ENCODE assay signal across 8 mouse cellular contexts in the genomic region with DNA sequence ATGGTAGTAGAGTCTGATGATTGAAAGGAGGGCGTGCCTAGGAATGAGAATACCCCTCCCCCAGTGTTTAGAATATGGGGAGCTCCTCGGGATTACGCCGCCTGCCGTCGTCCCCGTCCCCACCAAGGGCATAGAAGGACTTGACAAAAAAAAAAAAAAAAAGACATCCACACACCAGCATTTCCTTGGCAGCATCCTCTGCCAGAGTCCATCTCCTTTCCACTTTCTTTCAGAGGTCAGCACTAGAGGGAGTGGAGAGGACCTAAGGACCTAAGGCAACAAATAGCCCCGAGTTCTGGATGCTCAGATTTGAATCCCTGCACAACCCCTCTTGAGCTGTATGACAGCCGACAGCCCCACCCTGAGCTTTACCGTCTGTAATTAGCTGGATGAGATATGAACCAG. TPM values are rescaled to one million over a fixed set of nuclear protein-coding genes. Genes with fewer than 3 reads are reported as not detected.
DNase-seq lines count a peak whose midpoint lies in the region; ATAC-seq and TF ChIP-seq lines count a peak whose summit lies in the region.

No protein-coding gene starts in this region.

- TF ChIP-seq POLR2A in limb, embryonic 14.5 days (IDR thresholded peaks at IDR 0.05; ENCODE audit: borderline replicate concordance, extremely low read depth, insufficient read depth, insufficient read length), result no peak
- no peak for TF ChIP-seq POLR2A in small intestine, adult 2 months (IDR thresholded peaks at IDR 0.05; ENCODE audit: low read depth, low read length)

- no peak for ATAC-seq in forebrain, embryonic 16.5 days
- no peak for ATAC-seq in limb, embryonic 14.5 days (ENCODE audit: low FRiP score, low read depth)
- ATAC-seq in frontal cortex, adult (ENCODE audit: low TSS enrichment), result no peak

- intact Hi-C loops in left cerebral cortex, adult 2 months (cut with DNase I), result no loop called here
- intact Hi-C loops in left cerebral cortex, postnatal 14 days (cut with DNase I), result no loop called here

- no peak overlapping the region for H3K4me3 ChIP-seq in left cerebral cortex, adult 2 months
- no peak overlapping the region; the same call in 1 of the 2 replicates for H3K4me3 ChIP-seq in forebrain, embryonic 16.5 days (replicated peaks; ENCODE audit: low read length)
- no peak overlapping the region; the same call in 1 of the 2 replicates for H3K4me3 ChIP-seq in limb, embryonic 14.5 days (replicated peaks; ENCODE audit: low read length)
- no peak overlapping the region for H3K4me3 ChIP-seq in small intestine, adult 2 months (ENCODE audit: low read depth, low read length)

- no peak; the same call in 1 of the 2 replicates for TF ChIP-seq CTCF in left cerebral cortex, adult 2 months (IDR thresholded peaks at IDR 0.05)
- TF ChIP-seq CTCF in small intestine, adult 2 months (IDR thresholded peaks at IDR 0.05; ENCODE audit: extremely low read depth, insufficient read length, insufficient replicate concordance, low read depth, low read length), result no peak

- WGBS in forebrain, embryonic 16.5 days, result 4% methylated on average over 10 of the region's 10 CpGs
- 8% methylated on average over 10 of the region's 10 CpGs for WGBS in limb, embryonic 14.5 days
- WGBS in small intestine, adult 2 months, result 14% methylated on average over 10 of the region's 10 CpGs

- no peaks in the 10 kb centered on the region for H3K27me3 ChIP-seq in forebrain, embryonic 16.5 days (replicated peaks; ENCODE audit: control insufficient read depth, insufficient read depth, low read length)
- no peaks in the 10 kb centered on the region for H3K27me3 ChIP-seq in limb, embryonic 14.5 days (ENCODE audit: control insufficient read depth, insufficient read depth, low read length)
- no peaks in the 10 kb centered on the region for H3K27me3 ChIP-seq in small intestine, adult 2 months (ENCODE audit: control insufficient read depth, insufficient read depth, low read length)

- peaks cover 39% of the 10 kb centered on the region for H3K4me1 ChIP-seq in forebrain, embryonic 16.5 days (replicated peaks; ENCODE audit: control insufficient read depth, insufficient read depth, low read length)
- peaks cover 38% of the 10 kb centered on the region for H3K4me1 ChIP-seq in limb, embryonic 14.5 days (ENCODE audit: control insufficient read depth, insufficient read depth, low read length)
- H3K4me1 ChIP-seq in small intestine, adult 2 months (ENCODE audit: control insufficient read depth, insufficient read depth, insufficient read length, low read length), result peaks cover 10% of the 10 kb centered on the region

- H3K36me3 ChIP-seq in forebrain, embryonic 16.5 days (ENCODE audit: control insufficient read depth, insufficient read depth), result no peaks in the 10 kb centered on the region
- H3K36me3 ChIP-seq in limb, embryonic 14.5 days (ENCODE audit: control insufficient read depth, insufficient read depth, low read length), result no peaks in the 10 kb centered on the region
- H3K36me3 ChIP-seq in small intestine, adult 2 months (ENCODE audit: control insufficient read depth, insufficient read depth, low read length), result no peaks in the 10 kb centered on the region

- H3K9me3 ChIP-seq in forebrain, embryonic 16.5 days (ENCODE audit: control insufficient read depth, low read length), result no peaks in the 10 kb centered on the region
- no peaks in the 10 kb centered on the region for H3K9me3 ChIP-seq in limb, embryonic 14.5 days (ENCODE audit: control insufficient read depth, low read length)

- H3K27ac ChIP-seq in left cerebral cortex, adult 2 months, result peak overlapping the region; percentile 89; the same call in 1 of the 2 replicates
- H3K27ac ChIP-seq in forebrain, embryonic 16.5 days (ENCODE audit: low read length), result peak overlapping the region; percentile 33; the same call in 1 of the 2 replicates
- peak overlapping the region; percentile 96 for H3K27ac ChIP-seq in limb, embryonic 14.5 days (replicated peaks; ENCODE audit: low read depth, low read length)
- H3K27ac ChIP-seq in small intestine, adult 2 months (ENCODE audit: insufficient read depth, low read depth, low read length), result peak overlapping the region; percentile 73; the same call in 1 of the 2 replicates

- no peak overlapping the region for H3K9ac ChIP-seq in forebrain, embryonic 16.5 days (replicated peaks; ENCODE audit: low read depth, low read length)
- H3K9ac ChIP-seq in limb, embryonic 14.5 days (ENCODE audit: low read depth, low read length, severe bottlenecking), result no peak overlapping the region

- DNase-seq in left cerebral cortex, adult 2 months (ENCODE audit: extremely low spot score in 1 of 2, low spot score in 2 of 2), result no peak
- no peak for DNase-seq in left cerebral cortex, postnatal 14 days (ENCODE audit: low spot score in 2 of 2)
- DNase-seq in limb, embryonic 14.5 days (ENCODE audit: low spot score), result no peak
- no peak for DNase-seq in left cerebral cortex, adult 9 months (ENCODE audit: low spot score in 2 of 2)
- no peak for DNase-seq in adrenal gland, postnatal 25 days

- peak overlapping the region; percentile 79 for H3K4me2 ChIP-seq in forebrain, embryonic 16.5 days (ENCODE audit: low read length)
- H3K4me2 ChIP-seq in limb, embryonic 14.5 days (replicated peaks; ENCODE audit: low read depth, low read length, severe bottlenecking), result peak overlapping the region; percentile 99

RNA-seq across cellular contexts. Expression of gene Ldb1, which starts 1.6 kb away (rescaled TPM):
- 100 to 1,000 TPM; 111 to 117 TPM for total RNA-seq in left cerebral cortex, adult 2 months (2021)
- 100 to 1,000 TPM in 1 of 2 experiments, 10 to 100 TPM in 1; 89.7 to 101 TPM for total RNA-seq in left cerebral cortex, postnatal 14 days (2021)
- 120 and 130 TPM in 2 replicates for polyA plus RNA-seq in forebrain, embryonic 16.5 days (2015; fragmentation: Nextera tagmentation; extraction: Ambion mirVana)
- 412 and 480 TPM in 2 replicates for polyA plus RNA-seq in limb, embryonic 14.5 days (2012; rRNA removed)
- polyA plus RNA-seq in limb, embryonic 14.5 days (2014; fragmentation: Nextera tagmentation; extraction: Ambion mirVana), result 93.8 and 108 TPM in 2 replicates
- polyA plus RNA-seq in small intestine, adult 2 months (2012; rRNA removed), result 35.6 and 60.8 TPM in 2 replicates
- total RNA-seq in adrenal gland, postnatal 25 days (2021), result 76.2 and 94.9 TPM in 2 replicates

RNA-seq across cellular contexts. Expression of gene Pprc1, which starts 1.9 kb away (rescaled TPM):
- total RNA-seq in left cerebral cortex, adult 2 months (2021), result 10 to 100 TPM; 29.0 to 31.8 TPM
- total RNA-seq in left cerebral cortex, postnatal 14 days (2021), result 10 to 100 TPM; 26.6 to 28.5 TPM
- polyA plus RNA-seq in forebrain, embryonic 16.5 days (2015; fragmentation: Nextera tagmentation; extraction: Ambion mirVana), result 21.8 and 25.9 TPM in 2 replicates
- polyA plus RNA-seq in limb, embryonic 14.5 days (2012; rRNA removed), result 61.5 and 76.4 TPM in 2 replicates
- 40.5 and 50.5 TPM in 2 replicates for polyA plus RNA-seq in limb, embryonic 14.5 days (2014; fragmentation: Nextera tagmentation; extraction: Ambion mirVana)
- polyA plus RNA-seq in small intestine, adult 2 months (2012; rRNA removed), result 9.9 and 10.6 TPM in 2 replicates
- total RNA-seq in adrenal gland, postnatal 25 days (2021), result 25.7 and 32.7 TPM in 2 replicates

RNA-seq across cellular contexts. Expression of gene Nolc1, which starts 29.0 kb away (rescaled TPM):
- 10 to 100 TPM; 45.0 to 51.0 TPM for total RNA-seq in left cerebral cortex, adult 2 months (2021)
- 10 to 100 TPM; 37.6 to 38.8 TPM for total RNA-seq in left cerebral cortex, postnatal 14 days (2021)
- polyA plus RNA-seq in forebrain, embryonic 16.5 days (2015; fragmentation: Nextera tagmentation; extraction: Ambion mirVana), result 79.5 and 80.8 TPM in 2 replicates
- 40.5 and 64.1 TPM in 2 replicates for polyA plus RNA-seq in limb, embryonic 14.5 days (2012; rRNA removed)
- polyA plus RNA-seq in limb, embryonic 14.5 days (2014; fragmentation: Nextera tagmentation; extraction: Ambion mirVana), result 73.5 and 74.7 TPM in 2 replicates
- 3.4 and 4.3 TPM in 2 replicates for polyA plus RNA-seq in small intestine, adult 2 months (2012; rRNA removed)
- total RNA-seq in adrenal gland, postnatal 25 days (2021), result 43.4 and 54.5 TPM in 2 replicates

RNA-seq across cellular contexts. Expression of gene Hps6, which starts 43.3 kb away (rescaled TPM):
- total RNA-seq in left cerebral cortex, adult 2 months (2021), result 1 to 10 TPM; 6.0 to 7.4 TPM
- total RNA-seq in left cerebral cortex, postnatal 14 days (2021), result 1 to 10 TPM; 3.8 to 4.6 TPM
- 3.4 and 3.7 TPM in 2 replicates for polyA plus RNA-seq in forebrain, embryonic 16.5 days (2015; fragmentation: Nextera tagmentation; extraction: Ambion mirVana)
- polyA plus RNA-seq in limb, embryonic 14.5 days (2012; rRNA removed), result 4.2 and 5.1 TPM in 2 replicates
- 5.6 and 6.0 TPM in 2 replicates for polyA plus RNA-seq in limb, embryonic 14.5 days (2014; fragmentation: Nextera tagmentation; extraction: Ambion mirVana)
- 3.4 and 5.6 TPM in 2 replicates for polyA plus RNA-seq in small intestine, adult 2 months (2012; rRNA removed)
- 19.9 and 26.3 TPM in 2 replicates for total RNA-seq in adrenal gland, postnatal 25 days (2021)

RNA-seq across cellular contexts. Expression of gene Armh3, which starts 48.3 kb away (rescaled TPM):
- total RNA-seq in left cerebral cortex, adult 2 months (2021), result 10 to 100 TPM; 19.4 to 20.9 TPM
- 10 to 100 TPM; 20.8 to 21.9 TPM for total RNA-seq in left cerebral cortex, postnatal 14 days (2021)
- polyA plus RNA-seq in forebrain, embryonic 16.5 days (2015; fragmentation: Nextera tagmentation; extraction: Ambion mirVana), result 23.8 and 25.3 TPM in 2 replicates
- polyA plus RNA-seq in limb, embryonic 14.5 days (2012; rRNA removed), result 13.7 and 15.6 TPM in 2 replicates
- polyA plus RNA-seq in limb, embryonic 14.5 days (2014; fragmentation: Nextera tagmentation; extraction: Ambion mirVana), result 13.6 and 15.7 TPM in 2 replicates
- 3.6 and 7.5 TPM in 2 replicates for polyA plus RNA-seq in small intestine, adult 2 months (2012; rRNA removed)
- 16.9 and 19.7 TPM in 2 replicates for total RNA-seq in adrenal gland, postnatal 25 days (2021)

Comparison
In these comparisons a context has a peak if more than half of its experiments do, and no peak if none do; other contexts are left out.
1. H3K27ac ChIP-seq: peak in every context shown above with its lines; median percentile 96 in limb, embryonic 14.5 days; 89 in left cerebral cortex, adult 2 months; 73 in small intestine, adult 2 months; 33 in forebrain, embryonic 16.5 days.